Mouse (Mus musculus) spleen, postnatal 14 days (tissue): ENCODE results near the gene Fignl2.

ENCODE experiments used
- DNase-seq, 2 experiments: peaks; one replicate each; pipeline ENCODE4 v3.0.0; 2021 to 2022; ENCODE audit warnings: low spot score in 2 of 2

Fignl2 gene

GRCm38 (mm10) chr15:101068029-101068428 lies 10.3 kb downstream of the Fignl2 start:
- DNase-seq = no peak

DNA sequence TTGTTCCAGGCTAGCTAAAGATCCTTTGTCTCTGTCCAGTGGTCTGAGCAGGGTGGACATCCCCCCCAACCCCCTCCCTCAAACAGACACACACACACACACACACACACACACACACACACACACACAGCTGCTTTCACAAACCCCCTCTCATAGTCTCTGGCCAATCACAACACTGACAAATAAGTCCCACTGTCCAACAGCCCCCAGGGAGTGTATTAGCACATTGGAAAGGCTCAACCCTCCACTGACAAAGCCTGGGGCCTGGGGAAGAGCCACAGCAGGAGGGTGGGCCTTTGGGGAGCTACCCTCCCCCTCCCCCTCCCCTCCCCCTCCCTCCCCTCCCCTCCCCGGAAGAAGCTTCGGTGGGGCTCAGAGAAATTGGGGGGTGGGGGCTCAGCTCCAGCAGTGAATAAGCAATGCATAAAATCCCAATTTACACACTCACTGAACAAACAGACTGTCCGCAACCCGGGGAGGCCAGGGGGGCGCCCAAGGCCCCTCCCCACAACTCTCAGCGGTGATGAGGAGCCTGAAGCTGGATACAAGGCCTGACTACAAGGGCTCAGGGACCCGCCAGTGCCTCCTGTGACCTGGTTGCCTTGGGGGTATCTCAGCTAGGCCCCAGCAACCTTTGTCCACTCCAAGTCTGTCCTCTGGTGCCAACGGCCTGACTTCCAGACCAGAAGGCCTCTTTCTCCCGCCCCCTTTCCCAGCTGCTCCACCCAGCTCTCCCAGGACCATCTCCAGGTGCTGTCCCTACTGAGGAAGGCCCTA lies 11.3 kb downstream of the Fignl2 start:
- no peak for DNase-seq

DNA sequence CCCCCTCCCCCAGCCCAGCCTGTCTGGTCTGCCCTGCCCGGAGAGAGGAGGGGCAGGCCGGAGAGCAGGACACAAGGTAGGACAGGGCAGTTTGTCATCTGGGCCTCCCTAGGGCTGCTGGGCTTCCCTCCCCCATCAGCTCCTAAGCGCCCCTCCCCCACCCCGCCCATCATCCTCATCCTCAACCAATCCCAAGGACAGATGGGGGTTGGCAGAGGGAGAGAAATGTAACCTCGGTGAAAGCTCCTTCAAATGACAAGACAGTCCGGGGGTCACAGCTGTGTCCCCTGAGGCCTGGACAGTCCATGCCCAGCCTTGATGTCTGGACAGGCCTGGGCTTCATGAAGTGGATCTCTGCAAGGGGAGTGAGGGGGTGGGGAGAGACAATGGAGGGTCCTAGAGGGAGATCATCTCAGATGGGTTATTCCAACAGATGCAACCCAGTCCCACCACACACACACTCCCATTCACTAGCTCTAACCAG lies 12.0 kb downstream of the Fignl2 start:
- no peak for DNase-seq

- DNase-seq = no peak
Observed at GRCm38 (mm10) chr15:101065069-101065468, 13.3 kb downstream of the Fignl2 start.

DNA sequence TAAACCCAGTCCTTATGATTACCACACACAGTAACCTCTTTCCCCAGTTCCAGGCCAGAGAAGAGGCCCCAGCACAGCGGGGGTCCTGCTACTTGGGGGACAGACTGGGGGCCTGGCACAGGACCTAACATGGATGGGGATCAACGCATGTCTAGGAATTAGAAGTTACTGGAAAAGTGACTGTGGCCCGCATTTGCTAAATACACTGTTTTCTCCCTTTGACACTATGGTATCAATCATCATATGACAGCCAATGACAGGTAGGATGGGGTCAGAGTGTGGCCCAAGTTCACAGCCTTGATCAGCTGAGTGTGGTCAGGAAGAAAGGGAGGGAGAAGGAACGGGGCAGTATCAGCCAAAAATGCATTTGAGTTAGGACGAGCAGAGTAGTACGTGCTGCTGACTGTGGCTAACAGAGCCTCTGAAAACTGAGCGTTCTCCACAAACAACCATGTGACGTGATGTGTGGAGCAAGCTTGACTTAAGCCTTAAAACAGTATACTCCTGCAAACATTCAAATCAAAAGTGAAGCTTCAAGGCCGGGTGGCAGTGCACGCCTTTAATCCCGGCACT lies 18.0 kb downstream of the Fignl2 start:
- no peak for DNase-seq

- DNase-seq = no peak
Observed at GRCm38 (mm10) chr15:101059570-101060279, 18.6 kb downstream of the Fignl2 start.

GRCm38 (mm10) chr15:101056225-101056624 lies 22.1 kb downstream of the Fignl2 start:
- no peak for DNase-seq

- DNase-seq = no peak
Observed at GRCm38 (mm10) chr15:101054541-101054940, 23.8 kb downstream of the Fignl2 start.

GRCm38 (mm10) chr15:101053832-101054459 lies 24.4 kb downstream of the Fignl2 start:
- DNase-seq = no peak

- DNase-seq = no peak
Observed at GRCm38 (mm10) chr15:101052560-101053501, 25.5 kb downstream of the Fignl2 start.

- DNase-seq = no peak
Observed at GRCm38 (mm10) chr15:101051869-101052268, 26.5 kb downstream of the Fignl2 start.

GRCm38 (mm10) chr15:101048338-101048896 lies 29.9 kb downstream of the Fignl2 start:
- no peak for DNase-seq

DNA sequence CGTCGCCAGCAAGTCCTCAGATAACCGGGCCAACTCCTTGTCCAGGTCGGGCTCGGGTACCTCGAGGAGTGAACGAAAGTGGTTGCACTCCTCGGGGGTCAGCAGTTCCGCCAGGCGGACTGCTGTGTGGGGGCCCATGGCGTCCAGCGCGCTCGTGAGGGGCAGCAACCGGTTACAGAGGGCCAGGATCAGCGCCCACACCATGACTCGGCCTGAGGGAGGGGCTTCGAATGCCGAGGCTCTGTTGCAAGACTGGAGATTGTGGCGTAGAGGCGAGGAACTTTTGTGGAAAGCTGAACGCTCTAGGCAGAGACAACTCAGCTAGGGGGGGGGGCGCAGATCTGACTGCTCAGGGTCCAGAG lies 31.2 kb downstream of the Fignl2 start, which contains the start of gene Gm47841:
Gene Gm47841, minus strand, starts transcription at position 204 of the 362 bp plus-strand sequence.
- no peak for DNase-seq

DNA sequence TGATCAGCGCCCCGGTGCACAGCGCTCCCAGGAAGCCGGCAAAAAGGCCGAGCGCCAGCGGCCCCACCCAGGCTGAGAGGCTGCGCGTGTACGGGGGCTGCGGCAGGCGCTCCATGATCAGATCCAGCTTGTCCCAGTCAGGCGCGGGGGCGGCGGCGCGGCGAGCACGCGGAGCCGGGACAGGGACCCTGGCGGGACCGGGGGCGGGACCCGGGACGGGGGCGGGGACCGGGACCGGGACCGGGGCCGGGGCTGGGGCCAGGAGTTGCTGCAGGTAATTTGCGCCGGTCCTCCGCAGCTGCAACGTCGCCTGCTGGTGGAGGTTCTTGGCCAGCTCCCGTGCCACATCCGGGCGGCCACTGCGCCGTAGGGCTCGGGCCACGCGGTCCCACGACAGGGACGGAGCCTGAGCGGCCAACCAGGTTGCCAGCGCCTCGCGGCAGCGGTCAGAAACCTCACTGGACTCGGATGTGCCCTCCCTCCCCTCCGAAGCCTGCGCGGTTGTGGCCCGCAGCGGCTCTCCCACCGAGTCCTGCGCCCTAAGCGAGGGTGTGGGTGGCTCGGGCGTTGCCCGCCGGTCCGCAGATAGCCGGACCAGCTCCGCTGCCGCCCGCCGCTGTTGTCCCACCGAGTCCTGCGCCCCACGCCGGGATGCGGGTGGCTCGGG lies 31.7 kb downstream of the Fignl2 start:
- DNase-seq = no peak

DNA sequence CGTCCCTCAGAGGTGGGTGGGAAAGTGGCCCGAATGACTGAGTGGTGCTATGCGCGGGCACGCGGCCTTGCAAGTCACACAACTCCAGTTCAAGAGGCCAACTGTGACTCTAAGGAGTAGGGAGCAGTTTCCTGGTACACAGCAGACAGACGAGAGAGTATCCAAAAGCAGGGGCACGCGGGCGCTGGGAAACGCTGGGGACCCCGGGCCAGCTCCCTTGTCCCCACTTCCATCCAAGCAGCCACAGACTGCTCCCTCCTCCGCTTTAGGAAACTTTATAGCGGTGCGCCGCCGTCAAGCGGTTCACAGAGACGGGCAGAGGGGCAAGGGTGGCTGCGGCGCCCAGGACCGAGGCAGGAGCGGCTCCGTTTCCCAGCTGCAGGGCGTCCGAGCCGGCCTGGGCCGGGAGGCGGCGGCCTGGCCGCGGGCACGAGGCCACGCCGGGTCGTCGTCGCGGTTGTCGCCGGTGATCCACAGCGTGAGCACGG lies 32.3 kb downstream of the Fignl2 start:
- no peak for DNase-seq

- no peak for DNase-seq
Observed at GRCm38 (mm10) chr15:101044531-101044930, 33.8 kb downstream of the Fignl2 start.

GRCm38 (mm10) chr15:101042613-101043012 lies 35.8 kb downstream of the Fignl2 start:
- DNase-seq = peak in 1 of 2 experiments; percentile 25

- no peak for DNase-seq
Observed at GRCm38 (mm10) chr15:101041966-101042365, 36.4 kb downstream of the Fignl2 start.

DNA sequence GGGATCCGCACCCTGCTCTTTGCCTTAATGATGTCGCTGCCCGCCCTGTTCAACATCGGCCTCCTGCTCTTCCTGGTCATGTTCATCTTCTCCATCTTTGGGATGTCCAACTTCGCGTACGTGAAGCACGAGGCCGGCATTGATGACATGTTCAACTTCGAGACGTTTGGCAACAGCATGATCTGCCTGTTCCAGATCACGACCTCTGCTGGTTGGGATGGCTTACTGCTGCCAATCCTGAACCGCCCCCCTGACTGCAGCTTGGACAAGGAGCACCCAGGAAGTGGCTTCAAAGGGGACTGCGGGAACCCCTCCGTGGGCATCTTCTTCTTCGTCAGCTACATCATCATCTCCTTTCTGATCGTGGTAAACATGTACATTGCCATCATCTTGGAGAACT lies 38.7 kb downstream of the Fignl2 start:
- no peak for DNase-seq

DNA sequence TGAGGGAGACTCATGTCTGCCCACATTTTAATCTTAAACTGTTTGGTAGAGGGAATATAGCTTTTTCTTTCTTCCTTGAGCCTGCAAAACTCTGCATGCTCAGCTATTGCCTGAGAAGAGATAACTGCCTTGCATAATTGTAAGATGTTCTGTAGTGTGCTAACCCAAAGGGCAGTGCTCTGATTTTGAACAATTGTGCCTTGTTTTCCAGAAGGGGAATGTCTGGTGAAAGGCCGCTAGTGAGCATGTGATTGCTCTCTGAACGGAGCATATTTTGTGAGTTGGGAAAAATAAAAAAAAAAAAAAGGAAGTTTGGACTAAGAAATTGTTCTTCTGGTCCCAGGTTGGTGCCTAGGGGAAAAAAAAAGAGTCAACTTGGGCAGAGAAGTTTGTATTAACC lies 49.4 kb downstream of the Fignl2 start:
- DNase-seq = no peak
